Mouse (Mus musculus): ENCODE data around the gene Map2.

- no peak for TF ChIP-seq EP300 (optimal IDR thresholded peaks at IDR 0.05)
- TF ChIP-seq CTCF (IDR thresholded peaks at IDR 0.05; ENCODE audit: low read depth) = no peak
Observed at GRCm38 (mm10) chr1:66467821-66468703, 293.0 kb downstream of the Map2 start, which contains the start of gene Unc80.
